Mouse (Mus musculus) CH12.LX (cell line): Measurements from ENCODE around the gene Cacna1i. TPM values are rescaled to one million over a fixed set of nuclear protein-coding genes. Genes with fewer than 3 reads are reported as not detected.
A peak's percentile ranks its signal among the peaks of the same experiment; 100 is the strongest.

Source experiments
- DNase-seq: peaks from one replicate; pipeline ENCODE4 v3.0.0-alpha.2; 2013; ENCODE audit errors: extremely low read depth
- H3K27ac ChIP-seq: 2 replicates; pipeline ENCODE4 v1.5.1; 2012; ENCODE audit warnings: low read depth, mild to moderate bottlenecking, control low read depth, moderate library complexity; ENCODE audit not compliant: insufficient read depth
- H3K27me3 ChIP-seq: replicated peaks from 2 replicates; pipeline ENCODE3; 2012; ENCODE audit warnings: inconsistent platforms
- H3K36me3 ChIP-seq, 2 experiments: replicated peaks in 1 of 2; 2 replicates each; pipeline versions ENCODE3 to v1.6.1; 2012; ENCODE audit warnings: inconsistent platforms in 1 of 2, low read length in 1 of 2, mild to moderate bottlenecking in 1 of 2, mixed read lengths in 1 of 2, moderate library complexity in 1 of 2; ENCODE audit not compliant: control insufficient read depth in 1 of 2, insufficient read depth in 1 of 2
- H3K4me1 ChIP-seq, 2 experiments: 2 replicates each; pipeline ENCODE4 v1.6.1; 2012; ENCODE audit warnings: inconsistent platforms in 1 of 2, moderate library complexity in 1 of 2; ENCODE audit not compliant: insufficient read depth in 2 of 2, control insufficient read depth in 1 of 2
- H3K4me2 ChIP-seq: 2 replicates; pipeline ENCODE4 v1.6.1; 2012; ENCODE audit warnings: low read depth, mild to moderate bottlenecking, control low read depth; ENCODE audit not compliant: poor library complexity, insufficient read depth, severe bottlenecking
- H3K4me3 ChIP-seq, 3 experiments: fragments of 150-350 bp in 1 of 3; sonication (generic) in 1 of 3; replicated peaks in 1 of 3; 2 replicates each; pipeline versions ENCODE3 to v1.5.1; 2011 to 2012; ENCODE audit warnings: low read depth in 2 of 3, low read length in 2 of 3, mild to moderate bottlenecking in 2 of 3, moderate library complexity in 2 of 3, control low read depth in 1 of 3, improper control_type of control experiment in 1 of 3, inconsistent platforms in 1 of 3, mixed read lengths in 1 of 3; ENCODE audit not compliant: poor library complexity in 1 of 3
- H3K79me2 ChIP-seq: replicated peaks from 2 replicates; pipeline ENCODE4 v1.6.1; 2012; ENCODE audit warnings: mild to moderate bottlenecking, moderate library complexity; ENCODE audit not compliant: control insufficient read depth, poor library complexity, insufficient read depth, severe bottlenecking; ENCODE audit errors: extremely low read depth
- H3K9ac ChIP-seq: 2 replicates; pipeline ENCODE4 v1.6.1; 2012; ENCODE audit warnings: low read depth, mild to moderate bottlenecking, control low read depth, moderate library complexity; ENCODE audit not compliant: insufficient read depth
- H3K9me3 ChIP-seq: replicated peaks from 2 replicates; pipeline ENCODE3; 2012; ENCODE audit warnings: low read length, inconsistent platforms, mixed read lengths
- CHD1 ChIP-seq: IDR thresholded peaks from 2 replicates; pipeline ENCODE4 v1.6.1; 2012; ENCODE audit warnings: low read depth, low read length, improper control_type of control experiment, inconsistent platforms
- IRF4 ChIP-seq: IDR thresholded peaks from 2 replicates; pipeline ENCODE4 v1.6.1; 2014; ENCODE audit warnings: low read depth, mild to moderate bottlenecking, inconsistent platforms, low read length, improper control_type of control experiment
- MAZ ChIP-seq: IDR thresholded peaks from 2 replicates; pipeline ENCODE4 v1.6.1; 2012; ENCODE audit warnings: low read depth, mild to moderate bottlenecking, inconsistent platforms, low read length, improper control_type of control experiment, moderate library complexity
- MEF2A ChIP-seq: IDR thresholded peaks from 2 replicates; pipeline ENCODE4 v1.6.1; 2014; ENCODE audit warnings: low read depth, mild to moderate bottlenecking, inconsistent platforms, low read length, improper control_type of control experiment, borderline replicate concordance
- MXI1 ChIP-seq: IDR thresholded peaks from 2 replicates; pipeline ENCODE4 v1.6.1; 2011; ENCODE audit warnings: mild to moderate bottlenecking, low read depth, low read length, improper control_type of control experiment
- MYC ChIP-seq: IDR thresholded peaks from 2 replicates; pipeline ENCODE4 v1.6.1; 2011; ENCODE audit warnings: low read depth, mild to moderate bottlenecking, improper control_type of control experiment, low read length
- NELFE ChIP-seq: IDR thresholded peaks from 2 replicates; pipeline ENCODE4 v1.6.1; 2011; ENCODE audit warnings: low read depth, low read length, improper control_type of control experiment
- NRF1 ChIP-seq: IDR thresholded peaks from 2 replicates; pipeline ENCODE4 v1.6.1; 2014; ENCODE audit warnings: low read depth, mild to moderate bottlenecking, inconsistent platforms, low read length, improper control_type of control experiment, moderate library complexity
- POLR2A ChIP-seq: IDR thresholded peaks from 2 replicates; pipeline ENCODE4 v1.6.1; 2011; ENCODE audit warnings: low read depth, mild to moderate bottlenecking, improper control_type of control experiment, low read length
- POLR2AphosphoS2 ChIP-seq: IDR thresholded peaks from 2 replicates; pipeline ENCODE4 v1.6.1; 2011; ENCODE audit warnings: low read depth, low read length, improper control_type of control experiment
- ZMIZ1 ChIP-seq: IDR thresholded peaks from 2 replicates; pipeline ENCODE4 v1.6.1; 2012; ENCODE audit warnings: low read depth, mild to moderate bottlenecking, inconsistent platforms, low read length, improper control_type of control experiment
- dilution Hi-C: fragments of 300-500 bp; cut with MboI; formaldehyde crosslinking; loops from 2 replicates; pipeline ENCODE4 v1.14.3; 2020; ENCODE audit warnings: low sequenced_read_pairs; ENCODE audit not compliant: extremely low pct_unique_long_range_greater_than_20kb, extremely low pct_ligation_motif_present
- in situ Hi-C: fragments of 300-500 bp; cut with MboI; formaldehyde crosslinking; loops from 3 replicates; pipeline ENCODE4 v1.14.3; 2019; ENCODE audit warnings: low sequenced_read_pairs, low pct_ligation_motif_present, low pct_unique_long_range_greater_than_20kb, mixed read lengths
- polyA plus RNA-seq: library from polyadenylated mRNA; unstranded; fragments of >175 nt; gene quantifications from 2 replicates; pipeline ENCODE4 v1.2.1, GENCODE M21; 2012; ENCODE audit warnings: low read depth; ENCODE audit not compliant: insufficient read length
- total RNA-seq, 2 experiments: library from RNA; depleted of rRNA; stranded (reverse); fragments of 300-350 nt in 1 of 2; fragments of >200 nt in 1 of 2; gene quantifications; 2 replicates each; pipeline ENCODE4 v1.2.3; 2012 to 2014

The Cacna1i gene
- total and polyA plus RNA-seq, 3 experiments = under 0.01 TPM; not detected in 2

GRCm38 (mm10) chr15:80255646-80256121 is 31.4 kb upstream of the Cacna1i start:
- DNase-seq = peak; percentile 82
- H3K27me3 ChIP-seq = no peaks in the 10 kb centered on the region
- peaks cover 12 to 35% of the 10 kb centered on the region in 2 experiments for H3K4me1 ChIP-seq
- H3K27ac ChIP-seq = peak overlapping the region; percentile 91
- in situ Hi-C loops (loop anchor here (5.0 to 25.0 kb wide), 2 partner anchors 38 to 707 kb away; no protein-coding TSS in a partner anchor), dilution Hi-C loops (no loop called here)
- peaks cover 17% of the 10 kb centered on the region for H3K79me2 ChIP-seq
- peak overlapping the region; percentile 92 to 96 (median 94) for H3K4me3 ChIP-seq
- peaks cover 54 to 71% of the 10 kb centered on the region in 2 experiments for H3K36me3 ChIP-seq
- no peaks in the 10 kb centered on the region for H3K9me3 ChIP-seq
- H3K4me2 ChIP-seq = no peak overlapping the region
- peak overlapping the region; percentile 96 for H3K9ac ChIP-seq
- no peak for TF ChIP-seq NELFE
- TF ChIP-seq MAZ = peak; percentile 13; the same call in 1 of the 2 replicates
- TF ChIP-seq MXI1 = peak; percentile 70; the same call in 1 of the 2 replicates
- TF ChIP-seq NRF1 = no peak
- peak; percentile 49 for TF ChIP-seq ZMIZ1
- peak; percentile 31; the same call in 1 of the 2 replicates for TF ChIP-seq POLR2AphosphoS2
- TF ChIP-seq MYC = peak; percentile 12; the same call in 1 of the 2 replicates
- TF ChIP-seq CHD1 = peak; percentile 92
- TF ChIP-seq IRF4 = peak; percentile 44; the same call in 1 of the 2 replicates

GRCm38 (mm10) chr15:80256242-80256641 is 30.8 kb upstream of the Cacna1i start:
- Histone ChIP-seq H3K9ac (peak overlapping the region; percentile 96), H3K27me3 (no peaks in the 10 kb centered on the region), H3K9me3 (no peaks in the 10 kb centered on the region), H3K36me3 (peaks cover 53 to 71% of the 10 kb centered on the region in 2 experiments), H3K27ac (peak overlapping the region; percentile 71), H3K79me2 (peaks cover 17% of the 10 kb centered on the region), H3K4me1 (peaks cover 12 to 31% of the 10 kb centered on the region in 2 experiments), H3K4me3 (peak overlapping the region; percentile 92 to 96 (median 94)), H3K4me2 (peak overlapping the region; percentile 94)
- DNase-seq = no peak
- TF ChIP-seq POLR2A (peak; percentile 11; the same call in 1 of the 2 replicates), CHD1 (0 out of 2 replicates have a peak, but pooled peaks have one; percentile 71), MEF2A (no peak)
- dilution Hi-C loops = no loop called here
- in situ Hi-C loops = loop anchor here (5.0 to 25.0 kb wide), 2 partner anchors 39 to 706 kb away; no protein-coding TSS in a partner anchor
